Mouse (Mus musculus): Measurements from ENCODE around the gene 2210017I01Rik. TPM values are rescaled to one million over a fixed set of nuclear protein-coding genes. Genes with fewer than 3 reads are reported as not detected.

Gene 2210017I01Rik
- polyA plus RNA-seq (2016; fragmentation: Nextera tagmentation; extraction: Ambion mirVana) = not detected in 2 replicates

DNA sequence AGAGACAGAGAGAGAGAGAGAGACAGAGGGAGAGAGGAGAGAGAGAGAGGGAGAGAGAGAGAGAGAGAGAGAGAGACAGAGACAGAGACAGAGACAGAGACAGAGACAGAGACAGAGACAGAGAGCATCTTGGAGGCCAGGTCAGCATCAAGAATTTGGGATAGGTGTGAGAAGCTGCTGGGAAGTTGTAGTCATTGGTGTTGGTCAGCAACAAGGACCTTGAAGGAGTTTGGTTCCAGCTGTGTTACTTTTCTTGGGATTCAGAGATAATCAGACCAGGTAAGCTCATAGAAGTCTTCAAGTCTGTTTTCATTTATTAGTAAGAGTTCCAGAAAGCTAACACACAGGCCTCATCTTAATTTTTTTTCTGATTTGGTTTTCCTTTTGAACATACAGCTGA, at the start of gene 2210017I01Rik:
Gene 2210017I01Rik (minus strand): TSS at position 101 of the 400 bp plus-strand sequence.
- Histone ChIP-seq H3K4me3 (no peak within 1 kb of the TSS), H3K27ac (no peak within 1 kb of the TSS), H3K27me3 (ENCODE audit: insufficient read depth, poor library complexity, severe bottlenecking) (no peaks in the 10 kb centered on the region), H3K9me3 (no peaks in the 10 kb centered on the region), H3K4me1 (replicated peaks) (no peaks in the 10 kb centered on the region), H3K36me3 (no peaks in the 10 kb centered on the region)
- DNase-seq (ENCODE audit: low spot score) = no peak

DNA sequence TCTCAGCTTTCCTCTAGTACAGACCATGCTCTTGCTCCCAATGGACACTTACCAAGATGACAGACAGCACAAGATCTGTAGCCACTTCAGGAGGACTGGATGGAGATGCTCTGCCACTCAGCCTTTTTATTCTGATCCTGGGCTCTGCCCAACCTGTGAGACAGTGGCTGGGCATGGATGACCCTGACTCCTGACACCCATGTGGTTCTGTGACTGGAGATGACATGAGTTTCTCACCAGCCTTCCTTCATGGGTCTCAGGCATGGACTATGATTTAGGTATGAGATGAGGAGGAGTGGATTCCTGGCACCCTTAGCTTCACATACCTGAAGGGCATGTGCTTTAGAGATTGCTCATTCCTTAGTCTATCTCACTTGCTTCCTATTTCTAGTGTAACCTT, 49.5 kb upstream of the 2210017I01Rik start, which contains the start of gene Lce1b:
Gene Lce1b (minus strand): TSS at position 101 of the 400 bp plus-strand sequence.
- Histone ChIP-seq H3K9me3 (no peaks in the 10 kb centered on the region), H3K4me3 (no peak within 1 kb of the TSS), H3K27me3 (ENCODE audit: insufficient read depth, poor library complexity, severe bottlenecking) (no peaks in the 10 kb centered on the region), H3K4me1 (replicated peaks) (no peaks in the 10 kb centered on the region), H3K27ac (no peak within 1 kb of the TSS), H3K36me3 (no peaks in the 10 kb centered on the region)
- DNase-seq (ENCODE audit: low spot score) = no peak

GRCm38 (mm10) chr3:92648207-92648606, 40.9 kb upstream of the 2210017I01Rik start, which contains the start of gene Lce1a1:
Gene Lce1a1, minus strand, starts transcription at chr3:92648307.
- Histone ChIP-seq H3K27ac (no peak within 1 kb of the TSS), H3K9me3 (no peaks in the 10 kb centered on the region), H3K4me1 (replicated peaks) (no peaks in the 10 kb centered on the region), H3K27me3 (ENCODE audit: insufficient read depth, poor library complexity, severe bottlenecking) (no peaks in the 10 kb centered on the region), H3K4me3 (no peak within 1 kb of the TSS), H3K36me3 (no peaks in the 10 kb centered on the region)
- DNase-seq (ENCODE audit: low spot score) = no peak
- WGBS = 94% methylated on average over 1 of the region's 1 CpGs

DNA sequence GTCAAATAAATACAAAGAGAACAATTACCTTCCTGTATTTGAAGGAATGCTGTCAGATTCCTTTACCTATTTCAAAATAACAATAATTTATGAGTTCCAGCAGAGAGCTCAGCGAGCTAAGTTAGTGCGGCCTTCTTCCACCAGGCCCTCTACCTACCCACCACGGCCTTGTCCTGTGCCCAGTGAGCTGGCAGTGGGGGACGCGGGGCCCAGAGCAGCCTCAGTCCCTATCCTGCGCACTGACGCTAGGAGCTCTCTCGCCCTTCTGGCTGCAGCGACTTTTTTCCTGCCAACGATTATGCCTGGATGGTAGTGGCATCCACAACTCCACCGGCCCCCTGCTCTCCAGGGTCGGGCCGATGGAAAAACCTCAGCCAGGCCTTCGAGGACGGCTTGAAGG, 32.6 kb upstream of the 2210017I01Rik start:
- Histone ChIP-seq H3K36me3 (no peaks in the 10 kb centered on the region), H3K9me3 (no peaks in the 10 kb centered on the region), H3K27me3 (ENCODE audit: insufficient read depth, poor library complexity, severe bottlenecking) (no peaks in the 10 kb centered on the region), H3K27ac (no peak overlapping the region), H3K4me3 (no peak overlapping the region), H3K4me1 (replicated peaks) (no peaks in the 10 kb centered on the region)
- WGBS = 92% methylated on average over 15 of the region's 15 CpGs
- no peak for DNase-seq (ENCODE audit: low spot score)

GRCm38 (mm10) chr3:92638653-92638991, 31.3 kb upstream of the 2210017I01Rik start:
- Histone ChIP-seq H3K27ac (no peak overlapping the region), H3K4me1 (replicated peaks) (no peaks in the 10 kb centered on the region), H3K36me3 (no peaks in the 10 kb centered on the region), H3K4me3 (no peak overlapping the region), H3K9me3 (no peaks in the 10 kb centered on the region), H3K27me3 (ENCODE audit: insufficient read depth, poor library complexity, severe bottlenecking) (no peaks in the 10 kb centered on the region)
- 84% methylated on average over 3 of the region's 3 CpGs for WGBS
- DNase-seq (ENCODE audit: low spot score) = no peak

DNA sequence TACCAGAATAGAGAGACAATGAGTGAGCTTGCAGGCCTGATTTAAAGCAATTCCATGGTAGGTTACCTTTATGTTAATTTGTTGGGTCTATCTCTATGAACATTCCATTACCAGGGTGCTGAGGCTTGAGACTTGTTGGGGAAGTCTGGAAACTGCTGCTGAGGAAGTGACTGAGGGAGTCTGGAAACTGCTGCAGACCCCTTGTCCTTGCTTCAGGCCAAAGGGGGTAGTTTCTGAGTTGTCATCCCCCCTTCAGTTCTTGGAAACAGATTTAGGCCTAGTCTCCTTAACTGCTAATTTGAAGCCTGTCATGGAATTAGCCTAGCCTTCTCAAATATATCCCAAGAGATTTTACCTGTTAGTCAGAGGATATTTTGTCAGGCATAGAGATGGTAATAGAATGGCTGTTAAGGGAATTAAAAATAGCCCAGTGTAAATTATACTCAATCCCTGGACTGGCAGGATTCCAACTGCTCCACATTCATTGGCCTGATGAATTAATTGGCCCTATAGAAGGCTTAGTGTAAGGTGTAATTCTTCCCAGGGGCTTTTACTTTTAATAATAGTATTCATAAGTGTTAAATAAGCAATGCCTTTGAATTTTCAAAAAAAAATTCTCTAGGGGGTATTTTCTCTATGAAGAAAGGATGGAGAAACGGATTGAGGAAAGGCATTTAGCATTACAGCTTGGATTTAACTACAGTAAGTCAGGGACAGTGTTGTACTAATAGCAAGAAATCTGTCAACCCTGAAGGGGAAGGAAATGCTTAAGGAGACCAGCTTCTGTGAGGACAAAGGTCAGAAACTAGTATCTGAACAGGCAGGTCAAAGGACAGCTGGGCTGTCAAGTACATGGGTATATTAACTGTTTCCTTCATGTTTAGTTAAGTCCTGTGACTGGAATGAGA, 30.7 kb upstream of the 2210017I01Rik start:
- Histone ChIP-seq H3K27ac (no peak overlapping the region), H3K27me3 (ENCODE audit: insufficient read depth, poor library complexity, severe bottlenecking) (no peaks in the 10 kb centered on the region), H3K4me1 (replicated peaks) (no peaks in the 10 kb centered on the region), H3K4me3 (no peak overlapping the region), H3K9me3 (no peaks in the 10 kb centered on the region), H3K36me3 (no peaks in the 10 kb centered on the region)
- 63% methylated on average over 1 of the region's 1 CpGs for whole genome bisulfite sequencing
- no peak for DNase-seq (ENCODE audit: low spot score)

- DNase-seq (ENCODE audit: low spot score) = no peak
- Histone ChIP-seq H3K27ac (no peak within 1 kb of the TSS), H3K9me3 (no peaks in the 10 kb centered on the region), H3K36me3 (no peaks in the 10 kb centered on the region), H3K27me3 (ENCODE audit: insufficient read depth, poor library complexity, severe bottlenecking) (no peaks in the 10 kb centered on the region), H3K4me1 (replicated peaks) (no peaks in the 10 kb centered on the region), H3K4me3 (no peak within 1 kb of the TSS)
- WGBS = 81% methylated on average over 2 of the region's 2 CpGs
These were observed 14.3 kb upstream of the 2210017I01Rik start, which contains the start of gene Lce6a for GRCm38 (mm10) chr3:92621560-92621959. Gene Lce6a, minus strand, starts transcription at chr3:92621660.

DNA sequence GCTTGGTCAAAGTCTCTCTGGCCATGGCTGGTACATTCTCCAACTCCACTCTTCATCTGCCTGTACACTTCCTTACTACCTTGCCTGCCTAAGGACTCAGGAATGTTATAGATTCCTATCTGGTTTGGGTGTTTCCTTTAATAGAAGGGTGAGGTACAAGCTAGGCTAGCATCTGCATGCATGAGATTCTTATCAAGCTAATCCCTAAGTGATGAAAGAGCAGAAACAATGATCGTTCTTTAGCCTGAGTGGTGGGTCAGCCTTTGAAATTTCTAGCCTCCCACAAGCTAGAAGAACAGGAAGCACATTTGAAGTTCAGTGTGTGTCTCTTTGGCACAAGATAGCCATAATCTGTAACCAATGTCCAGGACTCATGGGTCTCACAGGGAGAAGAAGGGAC, 2.5 kb upstream of the 2210017I01Rik start:
- DNase-seq (ENCODE audit: low spot score) = no peak
- Histone ChIP-seq H3K9me3 (no peaks in the 10 kb centered on the region), H3K36me3 (no peaks in the 10 kb centered on the region), H3K27ac (no peak overlapping the region), H3K4me3 (no peak overlapping the region), H3K27me3 (ENCODE audit: insufficient read depth, poor library complexity, severe bottlenecking) (no peaks in the 10 kb centered on the region), H3K4me1 (replicated peaks) (no peaks in the 10 kb centered on the region)
- 68% methylated on average over 1 of the region's 1 CpGs for WGBS

DNA sequence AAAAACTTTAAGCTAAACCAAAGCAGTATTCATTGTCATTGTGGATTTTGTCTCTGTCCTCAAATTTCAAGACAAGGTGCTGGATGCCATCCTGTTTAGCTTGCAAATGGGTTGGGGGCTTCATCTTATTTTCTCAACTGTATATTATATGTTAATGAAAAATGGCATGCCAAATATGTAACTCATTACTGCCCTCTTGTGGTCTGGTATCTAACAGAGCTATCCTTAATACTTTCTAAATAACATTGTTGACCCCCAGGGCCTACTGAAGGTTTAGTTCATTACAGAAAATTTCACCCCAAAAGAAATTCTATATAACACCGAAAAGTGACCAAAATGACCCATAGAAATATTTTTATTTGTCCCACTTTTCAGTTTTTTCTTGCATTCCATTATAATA, 5.1 kb downstream of the 2210017I01Rik start:
- H3K27ac ChIP-seq = no peak overlapping the region
- no peaks in the 10 kb centered on the region for H3K36me3 ChIP-seq
- H3K9me3 ChIP-seq = peaks cover 9% of the 10 kb centered on the region; the same call in 1 of the 2 replicates
- no peaks in the 10 kb centered on the region for H3K27me3 ChIP-seq (ENCODE audit: insufficient read depth, poor library complexity, severe bottlenecking)
- 34% methylated on average over 1 of the region's 1 CpGs for WGBS
- no peak for DNase-seq (ENCODE audit: low spot score)
- no peak overlapping the region for H3K4me3 ChIP-seq
- H3K4me1 ChIP-seq (replicated peaks) = no peaks in the 10 kb centered on the region

DNA sequence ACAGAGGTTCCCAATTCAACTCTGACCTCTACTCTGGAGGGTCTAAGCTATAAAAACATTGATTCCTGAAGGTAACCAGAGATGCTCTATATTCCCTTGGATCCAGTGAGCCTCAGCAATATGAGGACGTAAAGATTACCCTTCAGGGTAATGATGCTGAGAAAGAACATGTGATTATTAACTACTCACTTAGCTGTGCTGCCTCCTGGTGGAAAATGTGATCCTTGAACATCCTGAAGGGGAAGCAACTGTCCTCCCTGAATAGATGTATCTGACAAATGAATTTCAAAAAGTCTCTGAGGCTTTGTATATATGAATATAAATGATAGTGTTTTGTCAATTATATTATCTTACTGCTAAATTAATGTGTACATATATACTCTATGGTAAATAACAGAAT, 6.8 kb downstream of the 2210017I01Rik start:
- H3K27ac ChIP-seq = no peak overlapping the region
- DNase-seq (ENCODE audit: low spot score) = no peak
- H3K4me3 ChIP-seq = no peak overlapping the region
- H3K36me3 ChIP-seq = no peaks in the 10 kb centered on the region
- H3K9me3 ChIP-seq = peaks cover 9% of the 10 kb centered on the region; the same call in 1 of the 2 replicates
- 61% methylated on average over 1 of the region's 1 CpGs for WGBS
- H3K4me1 ChIP-seq (replicated peaks) = no peaks in the 10 kb centered on the region
- no peaks in the 10 kb centered on the region for H3K27me3 ChIP-seq (ENCODE audit: insufficient read depth, poor library complexity, severe bottlenecking)

DNA sequence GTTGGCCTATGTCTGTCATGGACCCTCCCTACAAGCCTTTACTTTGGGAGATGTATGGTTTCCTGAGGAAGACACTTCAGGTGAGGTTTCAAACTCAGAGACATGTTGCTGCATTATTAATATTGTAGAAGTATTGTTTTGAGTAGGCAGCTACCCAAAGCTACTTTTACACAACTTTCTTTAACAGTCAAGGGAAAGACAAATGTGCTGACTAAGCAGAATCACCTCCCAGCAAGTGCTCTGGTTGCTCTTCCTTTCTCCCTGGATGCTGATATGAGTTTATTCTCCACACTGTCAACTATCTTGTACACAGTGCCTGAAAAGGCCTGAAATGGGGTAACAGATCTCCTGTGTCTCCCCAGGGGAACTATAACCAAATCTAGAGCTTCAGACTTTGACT, 7.3 kb downstream of the 2210017I01Rik start:
- Histone ChIP-seq H3K4me3 (no peak overlapping the region), H3K36me3 (no peaks in the 10 kb centered on the region), H3K27ac (no peak overlapping the region), H3K4me1 (replicated peaks) (no peaks in the 10 kb centered on the region), H3K9me3 (peaks cover 9% of the 10 kb centered on the region; the same call in 1 of the 2 replicates), H3K27me3 (ENCODE audit: insufficient read depth, poor library complexity, severe bottlenecking) (no peaks in the 10 kb centered on the region)
- no peak for DNase-seq (ENCODE audit: low spot score)

- no peaks in the 10 kb centered on the region for H3K27me3 ChIP-seq (ENCODE audit: insufficient read depth, poor library complexity, severe bottlenecking)
- H3K4me1 ChIP-seq (replicated peaks) = no peaks in the 10 kb centered on the region
- no peak overlapping the region for H3K4me3 ChIP-seq
- DNase-seq (ENCODE audit: low spot score) = no peak
- peaks cover 9% of the 10 kb centered on the region; the same call in 1 of the 2 replicates for H3K9me3 ChIP-seq
- no peaks in the 10 kb centered on the region for H3K36me3 ChIP-seq
- H3K27ac ChIP-seq = no peak overlapping the region
- 86% methylated on average over 2 of the region's 2 CpGs for WGBS
These were observed 8.9 kb downstream of the 2210017I01Rik start for GRCm38 (mm10) chr3:92598429-92598828.

DNA sequence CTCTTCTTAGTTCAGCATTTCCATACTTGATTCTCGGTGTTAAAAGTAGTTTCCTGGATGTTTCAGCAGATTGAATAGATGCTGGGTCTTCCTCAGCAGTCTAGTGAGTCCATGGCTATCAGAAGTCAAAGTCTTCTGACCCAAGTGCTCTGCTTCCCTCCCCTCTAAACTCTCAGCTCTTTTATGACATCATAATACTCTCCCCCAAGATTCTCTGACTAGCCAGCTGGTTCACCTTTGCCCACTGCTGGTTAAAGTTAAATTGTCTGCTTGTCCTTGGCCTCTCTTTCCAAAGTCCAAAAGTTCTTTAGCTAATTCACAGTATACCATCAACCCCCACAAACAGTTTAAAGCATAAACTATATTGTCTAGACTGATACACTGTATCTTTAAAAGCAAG, 18.4 kb downstream of the 2210017I01Rik start, which contains the start of gene Smcp:
Gene Smcp (minus strand): TSS at position 140 of the 400 bp plus-strand sequence.
- H3K27me3 ChIP-seq (ENCODE audit: insufficient read depth, poor library complexity, severe bottlenecking) = no peaks in the 10 kb centered on the region
- WGBS = 79% methylated on average over 1 of the region's 1 CpGs
- H3K9me3 ChIP-seq = no peaks in the 10 kb centered on the region
- DNase-seq (ENCODE audit: low spot score) = no peak
- no peak within 1 kb of the TSS for H3K4me3 ChIP-seq
- H3K4me1 ChIP-seq (replicated peaks) = no peaks in the 10 kb centered on the region
- no peak within 1 kb of the TSS for H3K27ac ChIP-seq
- H3K36me3 ChIP-seq = no peaks in the 10 kb centered on the region
